Mouse (Mus musculus): ENCODE measurements around the gene Ahnak.
"Not testable (repeated sequence)": the region's sequence is repeated elsewhere in the genome, so short reads cannot be mapped to it uniquely, and the experiment has no call there.

The Ahnak gene

DNA sequence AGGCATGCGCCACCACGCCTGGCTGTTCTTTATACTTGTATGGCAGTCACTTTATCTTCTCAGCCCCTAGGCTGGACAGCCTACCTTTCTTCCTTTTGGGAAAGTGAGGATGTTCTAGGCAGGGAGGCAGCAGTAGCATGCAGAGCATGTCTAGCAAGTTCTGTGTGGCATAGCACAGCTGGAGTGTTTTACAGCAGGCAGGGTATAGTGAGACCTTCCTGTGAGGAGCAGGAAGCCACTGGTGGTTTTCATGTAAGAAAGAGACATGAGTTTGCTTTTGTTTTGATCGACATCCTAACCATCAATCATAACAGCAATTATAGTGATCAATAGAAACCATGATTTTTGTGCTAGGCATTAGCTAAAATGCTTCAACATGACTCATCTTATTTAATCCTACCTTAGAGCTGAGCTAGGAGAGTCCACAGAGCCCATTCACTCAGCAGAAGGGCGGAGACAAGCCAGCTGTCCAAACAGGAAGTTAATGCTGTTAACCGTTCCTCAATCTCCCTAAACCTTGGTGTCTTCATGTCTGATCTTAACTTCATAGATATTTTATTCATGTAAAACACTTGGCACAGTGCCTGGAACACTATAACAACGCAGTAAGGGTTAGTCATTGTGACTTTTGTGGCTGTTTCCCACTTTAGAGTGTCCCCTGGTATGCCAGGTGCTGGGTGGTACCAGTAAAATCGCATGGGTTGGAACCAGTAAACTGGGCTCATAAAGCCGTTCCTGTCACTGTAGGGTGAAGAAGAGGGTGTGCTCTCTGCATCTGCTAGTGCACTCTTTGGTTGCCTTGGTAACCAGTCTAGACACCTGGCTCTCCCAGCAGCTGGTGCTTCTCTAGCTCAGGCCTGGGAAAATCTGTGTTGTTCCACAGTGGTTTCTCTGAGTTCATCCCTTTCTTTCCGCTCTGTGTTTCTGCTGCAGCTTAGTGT lies 76.8 kb downstream of the Ahnak start:
- DNase-seq (ENCODE audit: low read depth), result peak; percentile 94

DNA sequence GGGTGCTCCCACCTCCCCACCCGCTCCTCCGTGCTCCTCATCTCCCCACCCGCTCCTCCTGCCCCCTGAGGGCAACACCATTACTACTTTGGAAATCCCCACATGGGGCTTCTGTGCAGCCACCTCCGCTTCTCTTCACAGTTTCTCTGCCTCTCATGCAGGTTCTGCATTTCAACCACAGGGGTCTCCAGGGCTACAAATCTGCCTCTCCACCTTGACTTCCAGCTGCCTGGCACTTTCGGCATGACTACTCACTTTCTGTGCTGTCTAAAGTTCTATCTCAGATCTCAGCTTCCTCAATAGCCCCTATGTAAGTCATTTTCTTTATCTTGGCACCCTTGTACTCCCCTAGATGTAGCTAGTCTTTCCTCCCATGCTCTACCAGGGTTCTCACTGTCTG lies 78.2 kb downstream of the Ahnak start:
- DNase-seq (ENCODE audit: low read depth), result no peak

DNA sequence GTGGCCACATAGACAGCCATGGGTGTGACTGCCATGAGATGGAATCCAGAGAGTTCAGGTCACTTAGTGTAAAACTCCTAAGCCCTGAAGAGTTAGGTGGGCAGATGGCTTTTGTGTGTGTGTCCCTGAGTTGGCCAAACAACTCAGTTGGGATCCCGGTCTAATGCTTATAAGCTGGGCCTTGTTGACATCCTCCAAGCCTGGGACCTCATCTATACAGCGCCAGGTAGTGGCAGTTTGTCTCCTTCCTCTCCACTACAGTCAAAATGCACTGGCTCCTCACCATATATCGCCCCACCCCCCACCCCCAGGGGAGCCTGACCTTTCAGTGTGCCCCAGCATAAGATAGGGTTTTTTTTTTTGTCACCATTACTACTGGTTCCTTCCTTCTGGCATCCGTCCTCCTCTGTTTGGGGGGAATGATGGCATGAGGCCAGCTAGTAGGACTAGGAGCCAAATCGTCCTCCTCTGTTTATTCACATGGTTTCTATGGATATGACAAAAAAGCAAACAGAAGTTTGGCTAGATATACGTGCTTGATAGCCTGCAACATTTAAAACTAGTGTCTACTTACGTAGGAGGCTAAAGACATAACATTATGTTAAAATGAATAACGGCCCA lies 80.7 kb downstream of the Ahnak start:
- DNase-seq (ENCODE audit: low read depth), result peak; percentile 46

DNA sequence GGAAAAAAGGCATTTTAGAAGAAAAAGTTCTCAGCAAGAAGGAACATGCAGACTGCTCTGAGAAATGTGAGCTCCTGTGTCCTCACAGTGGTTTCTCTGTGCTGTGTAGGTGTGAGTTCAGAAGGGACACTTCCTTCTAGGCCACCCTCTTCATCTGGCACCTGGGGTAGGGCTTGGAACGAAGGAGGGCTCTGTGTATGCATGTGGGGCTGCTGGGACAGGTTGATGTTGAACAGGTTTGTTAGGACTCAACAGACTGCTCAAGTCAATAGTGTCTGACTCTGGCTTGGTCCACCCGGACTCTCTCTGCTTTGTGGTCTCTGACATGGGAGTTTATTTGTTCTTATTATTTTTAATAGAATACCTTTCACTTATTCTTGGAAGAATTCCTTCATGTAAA lies 81.2 kb downstream of the Ahnak start:
- no peak for DNase-seq (ENCODE audit: low read depth)

DNA sequence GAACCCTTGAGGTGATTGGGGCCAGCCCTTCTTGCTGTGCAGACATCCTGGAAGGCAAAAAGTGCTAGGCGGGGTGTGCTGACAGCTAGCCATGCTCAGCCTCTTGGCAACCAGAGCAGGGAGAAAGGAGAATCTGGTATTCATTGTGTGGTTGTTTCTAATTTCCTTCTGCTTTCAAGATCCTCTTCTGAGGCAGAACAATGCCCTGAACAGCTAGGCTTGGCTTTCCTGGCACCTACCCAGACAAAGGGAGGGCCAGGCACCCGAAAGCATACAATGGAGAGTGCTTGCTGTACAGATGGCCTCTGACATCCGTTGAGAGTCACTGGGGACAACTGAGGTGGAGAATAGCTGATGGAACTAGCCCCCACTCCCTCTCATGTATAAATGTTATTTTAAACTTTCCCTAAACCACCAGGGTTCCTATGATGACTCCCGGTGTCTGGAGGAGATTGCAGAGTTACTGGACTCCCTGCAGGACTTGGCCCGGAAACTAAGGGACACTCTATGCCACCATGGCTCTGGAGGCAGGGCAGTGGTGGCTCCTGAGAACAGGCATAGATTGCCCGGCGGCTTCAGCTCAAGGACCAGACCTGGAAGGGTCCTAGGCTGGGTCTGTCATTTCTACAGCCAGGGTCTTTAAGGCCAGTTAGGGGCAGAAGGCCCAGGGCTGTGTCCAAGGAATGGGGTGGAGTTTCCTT lies 82.5 kb downstream of the Ahnak start:
- peak; percentile 81 for DNase-seq (ENCODE audit: low read depth)

- no peak for DNase-seq (ENCODE audit: low read depth)
Observed at GRCm38 (mm10) chr19:9072157-9072530, 83.1 kb downstream of the Ahnak start.

- peak; percentile 89 for DNase-seq (ENCODE audit: low read depth)
Observed at GRCm38 (mm10) chr19:9073776-9074411, 84.8 kb downstream of the Ahnak start.

DNA sequence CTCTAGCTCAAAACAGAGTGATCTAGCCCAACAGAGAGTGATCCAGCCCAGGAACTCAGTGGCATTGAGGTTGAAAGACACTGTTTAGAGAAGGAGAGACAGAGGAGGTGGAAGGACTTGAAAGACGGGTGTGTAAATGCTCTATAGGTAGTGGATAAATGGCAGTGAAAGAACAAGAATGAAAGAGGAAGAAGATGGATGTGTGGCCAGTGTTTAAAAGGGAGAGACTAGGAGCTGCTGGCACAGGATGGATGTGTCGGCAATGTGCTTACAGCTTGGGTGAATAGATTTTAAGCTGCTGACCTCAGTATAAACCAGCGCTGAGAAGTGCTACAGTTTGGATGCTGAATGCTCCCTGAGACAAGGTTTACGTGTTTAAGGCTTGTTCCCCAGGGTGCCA lies 85.3 kb downstream of the Ahnak start:
- no peak for DNase-seq (ENCODE audit: low read depth)

DNA sequence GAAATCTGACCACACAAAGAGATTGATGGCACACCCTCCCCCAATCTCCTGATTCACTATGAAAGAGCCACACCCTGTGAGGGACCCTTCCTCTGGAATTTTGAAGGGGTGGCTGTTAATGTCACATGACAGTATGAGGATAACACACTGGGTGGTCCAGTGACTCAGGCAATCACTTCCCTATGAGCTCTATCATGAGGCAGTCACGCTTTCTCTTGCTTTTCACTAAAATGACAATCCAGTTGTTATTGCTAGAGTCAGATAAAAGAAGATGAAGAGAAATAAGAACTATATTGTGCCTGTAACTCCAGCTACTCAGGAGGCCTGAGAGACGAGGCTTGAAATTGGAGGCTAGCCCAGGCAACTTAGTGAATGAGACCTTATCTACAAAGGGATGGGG lies 86.5 kb downstream of the Ahnak start:
- DNase-seq (ENCODE audit: low read depth), result no peak

GRCm38 (mm10) chr19:9076035-9076434 lies 87.0 kb downstream of the Ahnak start:
- no peak for DNase-seq (ENCODE audit: low read depth)

DNA sequence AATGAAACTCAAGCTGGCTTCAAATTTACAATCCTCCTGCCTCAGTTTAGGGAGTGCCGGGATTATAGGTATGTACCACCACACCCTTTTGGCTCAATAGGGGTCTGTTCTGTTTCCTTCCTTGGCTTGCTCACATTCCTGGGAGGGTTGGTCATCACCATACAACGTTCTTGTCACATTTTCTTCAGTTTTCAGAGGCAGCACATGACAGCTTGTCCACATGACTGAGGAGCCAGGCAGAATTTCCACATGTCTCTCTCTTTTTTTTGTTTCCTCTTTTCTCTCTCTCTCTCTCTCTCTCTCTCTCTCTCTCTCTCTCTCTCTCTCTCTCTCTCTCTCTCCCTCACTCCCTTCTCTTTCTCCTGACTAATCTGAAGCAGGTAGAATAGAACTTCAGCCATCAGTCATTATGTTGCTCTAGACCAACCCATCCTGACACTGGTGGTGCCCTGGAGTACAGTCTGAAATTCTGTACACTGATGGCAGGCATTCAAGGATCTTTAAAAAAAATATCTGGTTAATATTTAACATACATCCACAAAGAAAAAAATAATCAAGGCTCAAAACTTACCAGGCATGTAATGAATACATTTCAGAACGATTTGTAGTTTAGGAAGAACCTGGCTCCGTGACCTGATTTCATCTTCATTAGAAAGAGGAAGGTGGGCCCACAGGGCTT lies 88.0 kb downstream of the Ahnak start:
- no peak for DNase-seq (ENCODE audit: low read depth)

DNA sequence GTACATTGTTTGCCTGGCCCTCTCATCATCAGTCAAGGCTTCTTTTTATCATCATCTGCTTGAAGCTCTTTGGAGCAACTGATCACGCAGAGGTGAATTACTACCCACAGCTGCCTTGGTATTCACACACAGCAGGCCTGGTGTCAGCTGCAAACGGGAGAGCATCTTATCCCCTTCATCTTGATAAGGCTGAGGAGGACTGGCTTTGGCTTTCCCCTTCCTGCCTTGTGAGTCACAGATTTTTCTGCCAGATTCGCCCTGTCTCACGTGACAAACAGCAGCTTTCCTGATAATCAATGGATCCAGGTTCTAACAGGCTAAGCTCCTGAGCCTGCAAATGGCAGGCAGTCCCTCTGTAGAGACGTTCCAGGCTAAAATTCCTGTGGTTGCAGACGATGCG lies 90.8 kb downstream of the Ahnak start:
- peak; percentile 79 for DNase-seq (ENCODE audit: low read depth)

GRCm38 (mm10) chr19:9081311-9082190 lies 92.5 kb downstream of the Ahnak start:
- no peak for DNase-seq (ENCODE audit: low read depth)

GRCm38 (mm10) chr19:9082191-9083009 lies 93.3 kb downstream of the Ahnak start:
- DNase-seq (ENCODE audit: low read depth), result peak; percentile 85

DNA sequence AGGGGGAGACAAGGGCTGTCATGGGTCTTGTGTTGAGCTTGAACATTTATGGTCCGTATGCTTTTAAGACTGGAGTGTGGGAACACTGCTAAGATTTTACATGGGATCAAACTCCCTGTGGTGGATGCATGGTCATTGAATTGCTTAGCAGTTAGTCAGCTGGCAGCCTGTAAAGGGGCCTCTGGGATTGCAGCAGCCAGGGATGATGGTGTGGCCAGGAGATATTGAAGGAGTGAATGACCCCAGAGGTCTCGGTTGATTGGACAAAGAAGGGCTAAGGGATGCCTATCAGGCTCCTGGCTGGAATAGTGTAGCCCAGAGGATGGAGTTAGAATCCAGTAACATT lies 93.9 kb downstream of the Ahnak start:
- DNase-seq (ENCODE audit: low read depth), result no peak

DNA sequence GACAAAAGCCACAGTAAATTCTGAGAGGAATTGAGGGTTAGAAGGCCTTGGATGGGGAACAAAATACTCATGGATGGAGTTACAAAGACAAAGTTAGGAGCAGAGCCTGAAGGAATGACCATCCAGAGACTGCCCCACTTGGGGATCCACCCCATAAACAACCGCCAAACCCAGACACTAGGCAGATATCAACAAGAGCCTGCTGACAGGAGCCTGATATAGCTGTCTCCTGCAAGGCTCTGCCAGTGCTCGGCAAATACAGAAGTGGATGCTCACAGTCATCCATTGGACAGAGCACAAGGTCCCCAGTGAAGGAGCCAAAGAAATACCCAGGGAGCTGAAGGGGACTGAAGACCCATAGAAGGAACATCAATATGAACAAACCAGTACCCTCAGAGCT lies 94.8 kb downstream of the Ahnak start:
- DNase-seq (ENCODE audit: low read depth), result not testable (repeated sequence)

GRCm38 (mm10) chr19:9087821-9088220 lies 98.7 kb downstream of the Ahnak start, which contains the start of gene Scgb1a1:
TSS of gene Scgb1a1 (minus strand) at chr19:9087958.
- DNase-seq (ENCODE audit: low read depth), result no peak

- DNase-seq (ENCODE audit: low read depth), result no peak
Observed at GRCm38 (mm10) chr19:9090191-9090590, 101.1 kb downstream of the Ahnak start.

DNA sequence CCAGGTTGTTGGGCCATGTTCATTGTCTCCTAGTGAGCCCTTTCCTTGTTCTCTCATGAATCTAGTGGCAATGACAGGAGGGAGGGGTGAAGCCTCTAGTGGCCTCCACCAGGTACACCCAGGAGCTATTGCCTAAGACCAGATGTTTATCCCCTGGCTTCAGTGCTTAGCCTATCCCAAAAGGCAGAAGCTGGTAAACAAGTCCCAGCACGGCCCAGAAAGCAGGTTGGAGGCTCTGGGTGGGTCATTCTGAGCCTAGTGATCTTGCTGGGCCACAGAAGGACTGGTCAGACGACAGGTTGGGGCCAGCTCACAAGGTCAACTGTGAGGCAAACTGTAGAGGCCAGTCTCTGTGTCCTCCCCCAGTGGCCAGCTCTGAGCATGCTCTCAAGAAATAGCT lies 101.6 kb downstream of the Ahnak start:
- DNase-seq (ENCODE audit: low read depth), result no peak

- DNase-seq (ENCODE audit: low read depth), result no peak
Observed at GRCm38 (mm10) chr19:9095111-9095510, 106.0 kb downstream of the Ahnak start.

All from 416B (cell line).